Mouse (Mus musculus) forebrain, embryonic 10.5 days (tissue): ENCODE measurements around the gene Sar1b. TPM values are rescaled to one million over a fixed set of nuclear protein-coding genes. Genes with fewer than 3 reads are reported as not detected.
"Not testable (repeated sequence)": the region's sequence is repeated elsewhere in the genome, so short reads cannot be mapped to it uniquely, and the experiment has no call there.

Source experiments
- DNase-seq: peaks from one replicate; pipeline ENCODE4 v3.0.0-alpha.2; 2017; ENCODE audit warnings: low spot score; ENCODE audit errors: extremely low spot score
- H3K27ac ChIP-seq: fragments of 300-500 bp; sonication (generic); 2 replicates; pipeline ENCODE4 v1.5.1; 2016; ENCODE audit warnings: mild to moderate bottlenecking
- H3K27me3 ChIP-seq: fragments of 300-500 bp; sonication (generic); 2 replicates; pipeline ENCODE4 v1.6.1; 2016; ENCODE audit warnings: mild to moderate bottlenecking; ENCODE audit not compliant: poor library complexity, severe bottlenecking
- H3K36me3 ChIP-seq: fragments of 300-500 bp; sonication (generic); replicated peaks from 2 replicates; pipeline ENCODE4 v1.6.1; 2016; ENCODE audit warnings: mild to moderate bottlenecking, moderate library complexity
- H3K4me1 ChIP-seq: fragments of 300-500 bp; sonication (generic); 2 replicates; pipeline ENCODE4 v1.6.1; 2016
- H3K4me3 ChIP-seq: fragments of 300-500 bp; sonication (generic); 2 replicates; pipeline ENCODE4 v1.5.1; 2016; ENCODE audit warnings: mild to moderate bottlenecking, moderate library complexity
- H3K9me3 ChIP-seq: fragments of 300-500 bp; sonication (generic); 2 replicates; pipeline ENCODE4 v1.6.1; 2016; ENCODE audit warnings: mild to moderate bottlenecking, moderate library complexity
- WGBS: fragments of 180-500 bp; shearing (Covaris S2); methylation state at CpG from one replicate; pipeline ENCODE4 v1.1.7; 2016; 5-methylcytosine and 5-hydroxymethylcytosine counted together
- polyA plus RNA-seq: library from polyadenylated mRNA; unstranded; fragments of >200 nt; fragmentation: Nextera tagmentation; extraction: Ambion mirVana; gene quantifications from 2 replicates; pipeline ENCODE4 v1.2.1, GENCODE M21; 2016

Sar1b gene
- polyA plus RNA-seq, 1 experiment from 2014 or later, result 112 TPM

GRCm38 (mm10) chr11:51789735-51790134 is 26.2 kb downstream of the Sar1b start:
- DNase-seq, result not testable (repeated sequence)

GRCm38 (mm10) chr11:51790662-51791061 is 27.2 kb downstream of the Sar1b start:
- peaks cover 68% of the 10 kb centered on the region for H3K36me3 ChIP-seq
- no peak for DNase-seq
- H3K9me3 ChIP-seq, result no peaks in the 10 kb centered on the region
- WGBS, result 96% methylated on average over 7 of the region's 7 CpGs
- H3K4me1 ChIP-seq, result no peaks in the 10 kb centered on the region
- H3K4me3 ChIP-seq, result no peak overlapping the region
- no peaks in the 10 kb centered on the region for H3K27me3 ChIP-seq
- no peak overlapping the region for H3K27ac ChIP-seq

More at GRCm38 (mm10) chr11:51789735-51790134, 26.2 kb downstream of the Sar1b start:
- H3K9me3 ChIP-seq, H3K27ac ChIP-seq, H3K4me1 ChIP-seq, H3K27me3 ChIP-seq, H3K4me3 ChIP-seq: not testable (repeated sequence)
- 88% methylated on average over 4 of the region's 4 CpGs for WGBS
- H3K36me3 ChIP-seq, result peaks cover 75% of the 10 kb centered on the region

DNA sequence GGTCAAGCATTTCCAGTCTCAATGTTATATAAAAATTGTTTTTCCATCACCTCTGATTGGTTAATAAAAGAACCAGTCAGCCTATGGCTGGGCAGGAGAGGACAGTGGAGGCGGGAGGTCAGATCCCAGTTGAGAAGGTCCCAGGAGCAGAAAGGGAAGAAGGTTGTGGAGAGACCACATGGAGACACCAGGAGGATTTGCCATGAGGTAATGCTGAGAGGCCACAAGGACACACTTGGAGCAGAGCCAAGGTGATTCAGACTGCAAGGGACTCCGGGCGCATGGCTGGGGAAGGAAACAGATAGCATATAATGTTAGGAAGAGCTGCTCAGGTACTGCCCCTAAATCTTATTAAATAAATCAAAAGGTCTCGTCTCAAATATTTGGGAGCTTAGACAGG is 32.8 kb downstream of the Sar1b start:
- no peak overlapping the region for H3K4me3 ChIP-seq
- H3K9me3 ChIP-seq, result no peaks in the 10 kb centered on the region
- no peaks in the 10 kb centered on the region for H3K27me3 ChIP-seq
- no peak for DNase-seq
- H3K36me3 ChIP-seq, result peaks cover 17% of the 10 kb centered on the region
- H3K4me1 ChIP-seq, result peaks cover 6% of the 10 kb centered on the region; the same call in 1 of the 2 replicates
- H3K27ac ChIP-seq, result no peak overlapping the region
- 89% methylated on average over 4 of the region's 4 CpGs for WGBS

DNA sequence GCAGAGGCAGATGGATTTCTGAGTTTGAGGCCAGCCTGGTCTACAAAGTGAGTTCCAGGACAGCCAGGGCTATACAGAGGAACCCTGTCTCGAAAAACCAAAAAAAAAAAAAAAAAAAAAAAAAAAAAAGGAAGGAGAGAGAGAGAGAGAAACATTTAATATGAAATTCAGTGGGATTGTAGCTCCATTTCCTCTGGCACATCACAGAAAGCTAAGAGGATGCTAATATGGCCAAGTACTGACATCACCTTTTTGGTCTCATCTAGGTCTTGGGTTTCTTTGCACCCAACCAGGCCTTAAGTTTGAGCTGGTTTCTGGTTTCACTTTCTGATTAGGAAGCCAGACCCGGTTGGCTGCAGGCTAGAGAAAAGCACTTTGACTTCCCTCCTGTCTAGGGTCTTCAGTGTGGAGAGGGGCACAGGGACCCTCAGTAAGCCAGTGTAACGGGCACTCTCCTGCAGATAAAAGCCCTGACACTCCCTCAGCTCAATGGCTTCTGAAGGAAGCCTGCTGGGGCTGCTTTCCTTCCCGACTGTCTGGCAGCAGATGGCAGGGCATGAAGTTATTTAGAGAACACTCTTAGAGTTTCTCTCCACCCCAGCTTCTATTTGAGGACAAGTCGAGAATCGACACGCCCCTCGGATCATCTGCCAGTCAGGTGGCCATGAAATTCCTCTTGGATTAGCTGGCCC is 37.3 kb downstream of the Sar1b start:
- Histone ChIP-seq H3K4me3 (no peak overlapping the region), H3K4me1 (peaks cover 11% of the 10 kb centered on the region)
- 51% methylated on average over 8 of the region's 8 CpGs for WGBS

GRCm38 (mm10) chr11:51805221-51805981 is 41.9 kb downstream of the Sar1b start:
- peaks cover 20% of the 10 kb centered on the region for H3K4me1 ChIP-seq
- H3K4me3 ChIP-seq, result peak overlapping the region; percentile 57
- DNase-seq, result peak; percentile 56
- no peaks in the 10 kb centered on the region for H3K36me3 ChIP-seq
- H3K27ac ChIP-seq, result peak overlapping the region; percentile 78
- H3K27me3 ChIP-seq, result no peaks in the 10 kb centered on the region
- H3K9me3 ChIP-seq, result no peaks in the 10 kb centered on the region
- WGBS, result 17% methylated on average over 17 of the region's 17 CpGs

More for the DNA sequence above, 37.3 kb downstream of the Sar1b start:
- Histone ChIP-seq H3K9me3 (no peaks in the 10 kb centered on the region), H3K27me3 (no peaks in the 10 kb centered on the region), H3K27ac (no peak overlapping the region), H3K36me3 (no peaks in the 10 kb centered on the region)
- no peak for DNase-seq

- 61% methylated on average over 13 of the region's 13 CpGs for WGBS
- Histone ChIP-seq H3K4me3 (no peak overlapping the region), H3K27ac (no peak overlapping the region), H3K9me3 (peaks cover 3% of the 10 kb centered on the region; the same call in 1 of the 2 replicates), H3K36me3 (no peaks in the 10 kb centered on the region), H3K27me3 (no peaks in the 10 kb centered on the region), H3K4me1 (peaks cover 14% of the 10 kb centered on the region)
- DNase-seq, result no peak
Observed at GRCm38 (mm10) chr11:51807108-51807879, 43.8 kb downstream of the Sar1b start.

DNA sequence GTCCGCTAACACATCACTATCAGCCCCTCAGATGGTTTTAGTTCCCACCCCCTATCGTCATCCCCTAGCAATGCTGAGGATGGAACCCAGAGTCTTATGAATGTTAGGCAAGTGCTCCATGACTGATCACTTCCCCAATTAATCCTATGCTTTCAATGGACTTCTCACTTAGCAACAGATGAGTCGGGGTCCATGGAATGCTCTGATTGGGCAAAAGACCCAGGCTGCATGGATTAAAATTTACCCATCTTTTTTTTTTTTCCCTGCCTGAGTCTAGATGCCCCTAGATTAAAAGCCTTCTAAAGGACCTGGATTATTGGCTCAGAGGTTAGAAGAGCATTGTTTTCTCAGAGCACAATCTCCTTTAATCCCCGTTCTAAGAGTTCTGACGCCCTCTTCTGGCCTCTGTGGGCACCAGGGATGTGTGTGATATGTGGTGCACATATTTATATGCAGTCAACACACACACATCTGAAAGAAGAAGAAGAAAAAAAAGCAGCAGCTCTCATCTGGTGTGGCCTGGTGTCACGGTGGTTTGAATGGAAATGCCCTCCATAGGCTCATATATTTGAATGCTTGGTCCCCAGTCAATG is 46.2 kb downstream of the Sar1b start:
- Histone ChIP-seq H3K9me3 (peaks cover 3% of the 10 kb centered on the region; the same call in 1 of the 2 replicates), H3K4me3 (no peak overlapping the region), H3K4me1 (peaks cover 14% of the 10 kb centered on the region), H3K27me3 (no peaks in the 10 kb centered on the region), H3K27ac (no peak overlapping the region), H3K36me3 (no peaks in the 10 kb centered on the region)
- no peak for DNase-seq
- WGBS, result 63% methylated on average over 6 of the region's 6 CpGs

DNA sequence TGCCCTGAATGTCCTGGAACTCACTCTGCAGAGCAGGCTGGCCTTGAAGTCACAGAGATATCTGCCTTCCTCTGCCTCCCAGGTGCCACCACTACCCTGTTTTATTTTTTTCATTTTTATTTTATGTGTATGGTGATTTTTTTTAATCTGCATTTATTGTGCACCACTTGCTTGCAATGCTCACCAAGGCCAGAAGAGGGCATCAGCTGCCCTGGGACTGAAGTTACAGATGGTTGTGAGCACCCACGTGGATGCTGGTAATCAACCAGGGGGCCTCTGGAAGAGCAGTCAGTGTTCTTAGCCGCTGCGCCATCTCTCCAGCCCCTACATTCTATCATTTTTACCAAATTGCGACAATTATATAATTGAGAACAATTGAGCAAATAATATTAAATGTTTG is 47.7 kb downstream of the Sar1b start:
- no peaks in the 10 kb centered on the region for H3K27me3 ChIP-seq
- H3K4me3 ChIP-seq, result no peak overlapping the region
- H3K27ac ChIP-seq, result no peak overlapping the region
- peaks cover 3% of the 10 kb centered on the region; the same call in 1 of the 2 replicates for H3K9me3 ChIP-seq
- 83% methylated on average over 4 of the region's 4 CpGs for WGBS
- H3K36me3 ChIP-seq, result no peaks in the 10 kb centered on the region
- peaks cover 8% of the 10 kb centered on the region; the same call in 1 of the 2 replicates for H3K4me1 ChIP-seq
- no peak for DNase-seq

GRCm38 (mm10) chr11:51812022-51812546 is 48.6 kb downstream of the Sar1b start:
- H3K4me1 ChIP-seq, result peaks cover 8% of the 10 kb centered on the region; the same call in 1 of the 2 replicates
- H3K27ac ChIP-seq, result no peak overlapping the region
- H3K27me3 ChIP-seq, result no peaks in the 10 kb centered on the region
- 93% methylated on average over 8 of the region's 8 CpGs for WGBS
- peaks cover 3% of the 10 kb centered on the region; the same call in 1 of the 2 replicates for H3K9me3 ChIP-seq
- no peak for DNase-seq
- no peak overlapping the region for H3K4me3 ChIP-seq
- H3K36me3 ChIP-seq, result no peaks in the 10 kb centered on the region

GRCm38 (mm10) chr11:51817756-51818155 is 54.3 kb downstream of the Sar1b start:
- Histone ChIP-seq H3K4me3 (no peak overlapping the region), H3K9me3 (no peaks in the 10 kb centered on the region), H3K36me3 (no peaks in the 10 kb centered on the region), H3K27me3 (no peaks in the 10 kb centered on the region), H3K27ac (no peak overlapping the region), H3K4me1 (peaks cover 5% of the 10 kb centered on the region)
- peak; percentile 87 for DNase-seq
- WGBS, result 33% methylated on average over 6 of the region's 6 CpGs

DNA sequence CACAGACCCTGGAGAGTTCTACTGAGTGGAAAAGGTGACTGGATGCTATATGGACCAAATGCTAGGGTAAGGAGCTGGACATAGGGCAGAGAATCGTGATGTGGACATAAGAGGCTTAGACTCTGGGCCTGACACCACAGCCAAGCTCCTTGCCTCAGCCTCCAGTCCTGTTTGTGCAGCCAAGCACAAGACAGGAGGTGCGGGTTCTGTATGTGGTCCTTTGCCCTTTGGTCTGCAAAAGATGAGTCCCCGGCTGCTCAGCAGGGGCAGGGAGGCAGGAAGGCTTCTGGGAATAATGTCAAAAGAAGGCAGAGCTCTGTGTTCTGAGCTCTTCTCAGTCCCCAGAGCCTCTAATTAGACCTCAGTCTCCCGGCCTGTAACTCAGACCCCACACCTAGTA is 55.4 kb downstream of the Sar1b start:
- Histone ChIP-seq H3K4me3 (no peak overlapping the region), H3K9me3 (no peaks in the 10 kb centered on the region), H3K36me3 (no peaks in the 10 kb centered on the region), H3K27me3 (no peaks in the 10 kb centered on the region), H3K4me1 (peaks cover 14% of the 10 kb centered on the region), H3K27ac (no peak overlapping the region)
- WGBS, result 90% methylated on average over 4 of the region's 4 CpGs
- no peak for DNase-seq

- no peaks in the 10 kb centered on the region for H3K27me3 ChIP-seq
- no peaks in the 10 kb centered on the region for H3K9me3 ChIP-seq
- 63% methylated on average over 3 of the region's 3 CpGs for WGBS
- H3K36me3 ChIP-seq, result no peaks in the 10 kb centered on the region
- no peak overlapping the region for H3K4me3 ChIP-seq
- peaks cover 14% of the 10 kb centered on the region for H3K4me1 ChIP-seq
- peak; percentile 34 for DNase-seq
- no peak overlapping the region for H3K27ac ChIP-seq
Observed at GRCm38 (mm10) chr11:51819964-51820363, 56.5 kb downstream of the Sar1b start.
